Mouse (Mus musculus) hematopoietic multipotent progenitor cell, adult 10-12 weeks (in vitro differentiated cells): Measurements from ENCODE around the gene Phkb. TPM values are rescaled to one million over a fixed set of nuclear protein-coding genes. Genes with fewer than 3 reads are reported as not detected.

Experiments
- polyA plus RNA-seq: library from polyadenylated mRNA; stranded (reverse); fragments of >175 nt; gene quantifications from 2 replicates; pipeline ENCODE4 v1.2.3, GENCODE M21; 2012; ENCODE audit warnings: low replicate concordance

Phkb gene
- 1.8 and 2.1 TPM in 2 replicates for polyA plus RNA-seq

GRCm38 (mm10) chr8:85840657-85841488 lies at the start of gene Phkb, which contains the start of gene Itfg1:
TSS of gene Phkb (plus strand) at chr8:85840959.
TSS of gene Itfg1 (minus strand) at chr8:85840921.

Other genes starting within 250 kb of the Phkb start
- gene Neto2, start 140.0 kb upstream of the Phkb start, polyA plus RNA-seq, result 0.14 and 0.22 TPM in 2 replicates
- gene Itfg1, start within 50 bp of the Phkb start, polyA plus RNA-seq, result 9.1 and 10.1 TPM in 2 replicates